Mouse (Mus musculus): ENCODE results near the gene Sptbn4. TPM values are rescaled to one million over a fixed set of nuclear protein-coding genes. Genes with fewer than 3 reads are reported as not detected.

Gene Sptbn4
- polyA plus RNA-seq, 1 experiment from 2014 or later: 0.09 TPM

DNA sequence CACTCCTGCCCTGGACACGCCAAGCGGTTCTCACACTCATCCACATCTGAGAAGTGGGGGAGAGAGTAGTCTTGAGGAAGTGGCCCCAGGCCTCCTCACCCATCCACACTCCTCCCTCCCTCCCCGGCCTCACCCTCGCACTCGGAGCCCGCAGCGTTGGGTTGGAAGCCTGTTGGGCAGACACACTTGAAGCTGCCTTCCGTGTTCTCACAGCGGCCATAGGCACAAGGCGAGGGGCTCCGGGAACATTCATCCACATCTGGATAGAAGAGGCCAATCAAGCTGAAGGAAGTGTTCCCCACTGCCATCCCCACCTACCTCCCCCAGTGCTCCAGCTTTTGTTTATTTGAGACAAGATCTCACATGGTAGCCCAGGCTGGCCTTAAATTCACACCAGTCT, 123.3 kb downstream of the Sptbn4 start:
- Histone ChIP-seq H3K4me2 (no peak overlapping the region), H3K27ac (replicated peaks) (no peak overlapping the region), H3K4me1 (replicated peaks) (peaks cover 6% of the 10 kb centered on the region), H3K4me3 (replicated peaks) (no peak overlapping the region), H3K27me3 (peaks cover 83% of the 10 kb centered on the region), H3K9me3 (replicated peaks) (no peaks in the 10 kb centered on the region), H3K36me3 (replicated peaks) (no peaks in the 10 kb centered on the region), H3K9ac (no peak overlapping the region)
- WGBS (ENCODE audit: insufficient replicate concordance): 86% methylated on average over 11 of the region's 11 CpGs
- no peak for ATAC-seq (ENCODE audit: insufficient read depth)

DNA sequence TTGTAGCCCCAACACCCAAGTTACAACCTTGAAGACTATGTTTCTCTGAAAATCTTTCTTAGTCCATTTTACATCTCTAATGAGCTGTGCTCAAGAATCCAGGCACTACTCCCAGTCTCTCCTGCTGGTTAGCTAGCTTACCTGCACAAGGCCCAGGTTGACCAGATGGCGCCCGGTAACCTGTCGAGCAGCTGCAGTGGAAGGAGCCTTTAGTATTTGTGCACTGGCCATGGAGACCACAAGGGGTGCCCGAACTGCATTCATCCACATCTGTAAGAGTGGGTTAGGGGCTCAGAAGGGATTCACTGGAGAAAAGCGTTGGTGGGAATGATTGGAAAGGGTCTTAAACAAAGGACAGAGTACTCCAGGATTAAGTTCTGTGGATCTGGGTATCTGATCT, 124.5 kb downstream of the Sptbn4 start:
- Histone ChIP-seq H3K4me2 (no peak overlapping the region), H3K9me3 (replicated peaks) (no peaks in the 10 kb centered on the region), H3K36me3 (replicated peaks) (no peaks in the 10 kb centered on the region), H3K4me3 (replicated peaks) (no peak overlapping the region), H3K9ac (no peak overlapping the region), H3K27ac (replicated peaks) (no peak overlapping the region), H3K27me3 (peaks cover 72% of the 10 kb centered on the region), H3K4me1 (replicated peaks) (no peaks in the 10 kb centered on the region)
- ATAC-seq (ENCODE audit: insufficient read depth): no peak
- WGBS (ENCODE audit: insufficient replicate concordance): 69% methylated on average over 5 of the region's 5 CpGs

DNA sequence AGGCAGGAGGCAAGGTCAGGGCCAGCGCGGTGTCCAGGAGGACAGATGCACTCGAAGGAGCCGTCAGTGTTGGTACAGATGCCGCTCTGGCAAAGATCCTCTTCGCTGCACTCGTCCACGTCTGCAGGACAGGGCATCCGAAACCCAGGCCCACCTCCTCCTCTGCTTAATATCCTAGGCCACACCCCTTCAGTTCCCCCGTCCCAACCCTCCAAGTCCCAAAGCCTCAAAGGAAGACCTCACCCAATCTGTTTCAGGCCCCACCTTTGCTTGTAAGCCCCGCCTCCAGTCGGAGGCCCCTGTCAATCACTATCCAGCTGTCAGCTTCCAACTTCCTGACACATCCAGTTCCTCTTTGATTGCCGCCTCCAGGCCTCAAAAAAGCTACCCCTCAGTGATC, 125.2 kb downstream of the Sptbn4 start:
- H3K4me1 ChIP-seq (replicated peaks): no peaks in the 10 kb centered on the region
- ATAC-seq (ENCODE audit: insufficient read depth): no peak
- H3K27ac ChIP-seq (replicated peaks): no peak overlapping the region
- H3K9ac ChIP-seq: no peak overlapping the region
- no peak overlapping the region for H3K4me2 ChIP-seq
- H3K36me3 ChIP-seq (replicated peaks): no peaks in the 10 kb centered on the region
- H3K9me3 ChIP-seq (replicated peaks): no peaks in the 10 kb centered on the region
- H3K27me3 ChIP-seq: peaks cover 65% of the 10 kb centered on the region
- no peak overlapping the region for H3K4me3 ChIP-seq (replicated peaks)
- WGBS (ENCODE audit: insufficient replicate concordance): 16% methylated on average over 13 of the region's 13 CpGs

DNA sequence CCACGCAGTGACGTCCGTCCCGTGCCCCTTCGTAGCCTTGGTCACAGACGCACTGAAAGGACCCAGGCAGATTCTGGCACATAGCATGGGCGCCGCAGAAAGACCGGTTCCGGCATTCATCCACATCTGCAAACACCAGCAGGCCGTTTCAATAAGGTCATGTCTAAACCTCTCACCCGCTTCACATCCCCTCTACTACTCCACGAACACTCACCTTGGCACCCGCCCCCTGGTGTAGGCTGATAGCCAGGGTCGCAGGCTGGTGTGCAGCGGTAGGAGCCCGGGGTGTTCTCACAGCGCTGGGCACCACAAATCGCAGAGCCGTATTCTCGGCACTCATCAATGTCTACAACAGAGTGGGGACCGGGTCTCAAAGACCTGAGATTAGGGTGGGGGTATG, 128.1 kb downstream of the Sptbn4 start:
- Histone ChIP-seq H3K27me3 (peaks cover 36% of the 10 kb centered on the region), H3K4me1 (replicated peaks) (no peaks in the 10 kb centered on the region), H3K9me3 (replicated peaks) (0 out of 2 replicates have a peak, but pooled peaks cover under 1% of the 10 kb centered on the region), H3K36me3 (replicated peaks) (no peaks in the 10 kb centered on the region), H3K9ac (no peak overlapping the region), H3K4me3 (replicated peaks) (no peak overlapping the region), H3K27ac (replicated peaks) (no peak overlapping the region), H3K4me2 (no peak overlapping the region)
- no peak for ATAC-seq (ENCODE audit: insufficient read depth)
- WGBS (ENCODE audit: insufficient replicate concordance): 78% methylated on average over 22 of the region's 22 CpGs

DNA sequence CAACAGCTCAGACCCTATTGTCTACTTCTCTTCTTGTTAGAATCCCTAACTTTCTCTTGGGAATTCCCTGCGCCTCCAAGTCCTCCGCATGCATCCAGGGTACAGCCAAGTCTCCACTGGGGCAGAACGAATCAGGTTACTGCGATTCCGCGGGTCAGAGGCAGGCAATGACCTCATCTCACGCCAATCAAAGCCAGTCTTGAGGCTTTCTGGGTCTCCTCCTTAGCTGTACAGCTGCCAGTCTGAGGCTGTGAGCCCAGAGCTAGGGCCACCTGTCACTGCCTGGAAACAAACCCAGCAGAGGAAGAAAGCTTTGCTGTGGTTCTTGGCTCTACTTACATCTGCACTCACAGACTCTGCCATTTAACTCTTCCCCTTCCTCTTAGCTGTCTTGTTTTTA, 131.5 kb downstream of the Sptbn4 start:
- no peak for ATAC-seq (ENCODE audit: insufficient read depth)
- Histone ChIP-seq H3K27me3 (peaks cover 15% of the 10 kb centered on the region), H3K9ac (no peak overlapping the region), H3K27ac (replicated peaks) (no peak overlapping the region), H3K4me3 (replicated peaks) (no peak overlapping the region), H3K4me2 (no peak overlapping the region), H3K36me3 (replicated peaks) (no peaks in the 10 kb centered on the region), H3K4me1 (replicated peaks) (no peaks in the 10 kb centered on the region), H3K9me3 (replicated peaks) (0 out of 2 replicates have a peak, but pooled peaks cover 3% of the 10 kb centered on the region)
- 59% methylated on average over 7 of the region's 7 CpGs for WGBS (ENCODE audit: insufficient replicate concordance)

DNA sequence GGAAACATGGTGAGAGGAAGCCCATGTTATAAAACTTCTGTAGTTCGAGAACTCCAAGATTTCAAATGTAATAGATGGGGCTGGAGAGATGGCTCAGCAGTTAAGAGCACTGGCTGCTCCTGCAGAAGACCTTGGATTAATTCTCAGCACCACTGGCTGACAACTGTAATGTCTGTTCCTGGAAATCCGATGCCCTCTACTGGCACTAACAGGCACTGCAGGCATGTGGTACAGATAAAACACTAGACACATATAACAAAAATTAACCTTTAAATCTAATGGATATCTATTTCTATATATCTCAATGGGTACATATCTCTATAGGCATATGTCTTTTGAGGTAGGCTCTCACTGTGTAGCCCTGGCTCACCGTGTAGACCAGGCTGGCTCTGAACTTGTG, 133.1 kb downstream of the Sptbn4 start:
- WGBS (ENCODE audit: insufficient replicate concordance): 70% methylated on average over 3 of the region's 3 CpGs
- H3K27ac ChIP-seq (replicated peaks): no peak overlapping the region
- H3K36me3 ChIP-seq (replicated peaks): no peaks in the 10 kb centered on the region
- ATAC-seq (ENCODE audit: insufficient read depth): no peak
- no peak overlapping the region for H3K4me2 ChIP-seq
- peaks cover 24% of the 10 kb centered on the region for H3K27me3 ChIP-seq
- H3K9me3 ChIP-seq (replicated peaks): 0 out of 2 replicates have a peak, but pooled peaks cover 3% of the 10 kb centered on the region
- H3K4me1 ChIP-seq (replicated peaks): peaks cover 6% of the 10 kb centered on the region
- no peak overlapping the region for H3K4me3 ChIP-seq (replicated peaks)
- H3K9ac ChIP-seq: no peak overlapping the region

DNA sequence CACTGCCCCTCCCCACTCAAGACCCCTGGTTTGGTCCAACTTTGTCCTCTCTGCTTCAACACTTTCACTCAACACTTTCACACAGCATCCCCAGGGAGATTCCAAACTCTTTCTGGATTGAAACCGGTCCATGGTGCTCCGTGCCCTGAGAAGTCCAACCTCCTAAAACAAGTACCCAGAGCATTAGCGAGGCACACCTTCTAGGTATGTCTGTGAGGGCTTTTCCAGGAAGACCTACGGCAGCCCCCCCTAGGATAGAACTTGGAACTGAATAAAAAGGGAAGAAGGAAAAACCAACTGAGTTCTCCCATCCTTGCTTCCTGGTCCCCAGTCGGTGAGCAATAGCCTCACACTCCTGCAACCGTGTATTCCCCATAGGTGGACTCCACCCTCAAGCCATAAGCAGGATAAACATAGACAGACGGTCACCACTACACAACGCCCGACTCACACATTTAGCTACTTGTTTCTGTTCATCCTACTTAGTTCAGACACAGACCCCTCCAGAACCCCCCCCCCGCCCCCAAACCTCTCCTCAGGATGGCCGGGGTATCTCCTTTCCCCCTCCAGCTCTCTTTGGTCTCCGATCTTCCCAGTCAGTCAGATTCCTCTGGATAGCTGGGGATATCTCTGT, 135.7 kb downstream of the Sptbn4 start:
- Histone ChIP-seq H3K4me1 (replicated peaks) (peaks cover 13% of the 10 kb centered on the region), H3K36me3 (replicated peaks) (no peaks in the 10 kb centered on the region), H3K27me3 (peaks cover 41% of the 10 kb centered on the region), H3K4me3 (replicated peaks) (no peak overlapping the region), H3K27ac (replicated peaks) (no peak overlapping the region), H3K9me3 (replicated peaks) (0 out of 2 replicates have a peak, but pooled peaks cover 3% of the 10 kb centered on the region), H3K4me2 (no peak overlapping the region), H3K9ac (no peak overlapping the region)
- ATAC-seq (ENCODE audit: insufficient read depth): no peak
- 65% methylated on average over 12 of the region's 12 CpGs for WGBS (ENCODE audit: insufficient replicate concordance)

DNA sequence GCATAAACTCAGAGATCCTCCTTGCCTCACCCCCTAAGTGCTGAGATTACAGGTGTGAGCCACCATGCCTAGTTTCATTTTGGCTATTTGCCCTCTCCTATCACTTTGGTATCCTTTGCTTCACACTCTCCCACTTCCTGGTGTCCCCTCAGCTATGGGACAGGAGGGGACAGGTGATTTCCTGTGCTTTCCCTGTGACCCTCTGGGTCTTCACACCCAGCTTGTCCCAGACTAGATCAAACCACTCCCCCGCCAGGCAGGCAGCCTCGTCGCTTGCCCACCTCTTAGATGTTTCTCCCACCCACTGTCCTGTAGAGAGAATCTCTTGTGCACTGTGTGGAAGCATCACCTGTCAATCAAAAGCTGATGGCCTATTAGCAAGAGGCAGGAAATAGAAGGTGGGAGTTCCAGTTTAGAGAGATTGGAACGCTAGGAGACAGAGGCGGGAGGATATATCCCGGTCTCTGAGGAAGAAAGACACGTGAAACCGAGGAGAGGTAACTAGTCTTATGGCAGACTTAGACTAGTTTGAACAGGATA, 136.4 kb downstream of the Sptbn4 start:
- 0 out of 2 replicates have a peak, but pooled peaks cover 3% of the 10 kb centered on the region for H3K9me3 ChIP-seq (replicated peaks)
- H3K36me3 ChIP-seq (replicated peaks): no peaks in the 10 kb centered on the region
- ATAC-seq (ENCODE audit: insufficient read depth): no peak
- H3K4me2 ChIP-seq: no peak overlapping the region
- 35% methylated on average over 8 of the region's 8 CpGs for WGBS (ENCODE audit: insufficient replicate concordance)
- H3K4me1 ChIP-seq (replicated peaks): peaks cover 13% of the 10 kb centered on the region
- H3K9ac ChIP-seq: no peak overlapping the region
- H3K27me3 ChIP-seq: peaks cover 41% of the 10 kb centered on the region
- H3K4me3 ChIP-seq (replicated peaks): no peak overlapping the region
- no peak overlapping the region for H3K27ac ChIP-seq (replicated peaks)

DNA sequence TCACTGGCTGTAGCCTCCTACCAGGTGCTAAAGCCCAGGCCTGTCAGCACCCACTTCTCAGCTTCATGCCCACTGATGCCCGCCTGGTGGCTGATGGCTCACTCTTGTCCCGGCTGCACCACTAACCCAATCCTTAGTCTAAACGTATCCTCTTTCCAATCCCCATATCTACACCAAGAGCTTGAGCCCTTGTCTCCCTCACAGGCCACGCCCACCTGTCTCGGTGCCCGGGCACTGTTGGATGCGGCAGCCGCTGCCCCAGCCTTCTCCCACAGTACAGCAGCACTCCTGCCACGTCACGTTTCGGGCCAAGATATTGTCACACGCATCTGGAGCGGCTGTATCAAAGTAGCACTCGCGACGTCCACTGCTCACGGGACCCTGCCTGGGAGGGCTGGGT, 137.2 kb downstream of the Sptbn4 start:
- 0 out of 2 replicates have a peak overlapping the region, but pooled peaks have one; percentile 4 for H3K4me3 ChIP-seq (replicated peaks)
- WGBS (ENCODE audit: insufficient replicate concordance): 5% methylated on average over 17 of the region's 17 CpGs
- no peak overlapping the region for H3K27ac ChIP-seq (replicated peaks)
- no peak overlapping the region for H3K9ac ChIP-seq
- peak overlapping the region; percentile 15; the same call in 1 of the 2 replicates for H3K4me2 ChIP-seq
- no peak for ATAC-seq (ENCODE audit: insufficient read depth)
- 0 out of 2 replicates have a peak, but pooled peaks cover 3% of the 10 kb centered on the region for H3K9me3 ChIP-seq (replicated peaks)
- H3K4me1 ChIP-seq (replicated peaks): peaks cover 13% of the 10 kb centered on the region
- H3K27me3 ChIP-seq: peaks cover 41% of the 10 kb centered on the region
- no peaks in the 10 kb centered on the region for H3K36me3 ChIP-seq (replicated peaks)

DNA sequence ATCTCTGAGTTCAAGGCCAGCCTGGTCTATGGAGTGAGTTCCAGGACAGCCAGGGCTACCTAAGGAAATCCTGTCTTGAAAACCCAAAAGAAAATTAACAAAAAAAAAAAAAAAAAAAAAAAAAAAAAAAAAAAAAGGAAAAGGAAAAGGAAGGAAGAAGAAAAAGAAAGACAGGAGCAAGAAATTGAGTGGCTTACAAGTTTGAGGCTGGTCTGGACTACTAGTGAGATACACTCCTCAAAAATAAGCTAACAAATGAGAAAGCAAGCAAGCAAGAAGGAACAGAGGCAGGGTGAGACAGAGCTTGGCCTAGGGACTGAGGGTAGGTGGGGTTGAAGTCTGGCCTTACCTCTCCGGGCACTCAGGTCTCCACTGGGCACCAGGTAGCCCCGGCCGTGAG, 137.7 kb downstream of the Sptbn4 start:
- 50% methylated on average over 3 of the region's 3 CpGs for WGBS (ENCODE audit: insufficient replicate concordance)
- H3K27me3 ChIP-seq: peaks cover 41% of the 10 kb centered on the region
- H3K4me1 ChIP-seq (replicated peaks): peaks cover 13% of the 10 kb centered on the region
- no peak for ATAC-seq (ENCODE audit: insufficient read depth)
- H3K36me3 ChIP-seq (replicated peaks): no peaks in the 10 kb centered on the region
- no peak overlapping the region for H3K9ac ChIP-seq
- H3K4me3 ChIP-seq (replicated peaks): no peak overlapping the region
- H3K4me2 ChIP-seq: no peak overlapping the region
- H3K9me3 ChIP-seq (replicated peaks): 0 out of 2 replicates have a peak, but pooled peaks cover 3% of the 10 kb centered on the region
- H3K27ac ChIP-seq (replicated peaks): no peak overlapping the region

DNA sequence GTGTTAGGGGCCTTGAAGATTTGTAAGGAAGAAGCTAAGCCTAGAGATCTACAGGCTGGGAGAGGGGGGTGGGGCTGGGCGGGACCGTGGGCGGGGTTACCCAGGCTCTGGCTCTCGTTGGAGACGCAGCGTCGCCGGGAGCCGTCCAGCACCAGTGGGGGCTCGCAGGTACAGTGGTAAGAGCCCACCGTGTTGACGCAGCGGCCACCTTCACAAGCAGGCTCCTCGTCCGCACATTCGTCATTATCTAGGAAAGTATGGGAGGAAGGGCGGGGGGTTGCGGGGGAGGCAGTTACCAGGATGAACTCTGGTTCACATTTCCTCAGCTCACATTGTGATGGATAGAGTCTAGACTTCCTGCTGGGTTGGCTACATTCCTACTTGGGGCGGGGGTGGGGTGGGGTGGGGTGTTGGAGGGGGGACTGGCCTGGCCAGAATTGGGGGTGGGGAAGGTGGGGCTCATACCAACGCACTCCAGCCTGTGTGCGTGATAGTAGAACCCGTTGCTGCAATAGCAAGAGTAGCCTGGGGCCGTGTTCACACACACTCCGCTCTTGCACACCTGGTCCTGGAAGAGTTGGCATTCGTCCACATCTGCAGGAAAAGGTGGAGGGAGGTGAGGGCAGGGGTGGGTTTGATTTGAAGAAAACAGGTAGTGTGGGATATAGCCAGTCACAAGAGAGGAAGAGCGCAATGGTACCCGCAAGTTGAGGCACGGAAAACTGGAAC, 138.5 kb downstream of the Sptbn4 start:
- peaks cover 13% of the 10 kb centered on the region for H3K4me1 ChIP-seq (replicated peaks)
- WGBS (ENCODE audit: insufficient replicate concordance): 9% methylated on average over 28 of the region's 28 CpGs
- H3K36me3 ChIP-seq (replicated peaks): no peaks in the 10 kb centered on the region
- H3K4me3 ChIP-seq (replicated peaks): peak overlapping the region; percentile 23; the same call in 1 of the 2 replicates
- ATAC-seq (ENCODE audit: insufficient read depth): no peak
- no peak overlapping the region for H3K27ac ChIP-seq (replicated peaks)
- no peak overlapping the region for H3K9ac ChIP-seq
- H3K4me2 ChIP-seq: peak overlapping the region; percentile 41
- H3K27me3 ChIP-seq: peaks cover 41% of the 10 kb centered on the region
- H3K9me3 ChIP-seq (replicated peaks): no peaks in the 10 kb centered on the region
